Mouse (Mus musculus): Measurements from ENCODE around the gene Klhl18.

Gene Klhl18

DNA sequence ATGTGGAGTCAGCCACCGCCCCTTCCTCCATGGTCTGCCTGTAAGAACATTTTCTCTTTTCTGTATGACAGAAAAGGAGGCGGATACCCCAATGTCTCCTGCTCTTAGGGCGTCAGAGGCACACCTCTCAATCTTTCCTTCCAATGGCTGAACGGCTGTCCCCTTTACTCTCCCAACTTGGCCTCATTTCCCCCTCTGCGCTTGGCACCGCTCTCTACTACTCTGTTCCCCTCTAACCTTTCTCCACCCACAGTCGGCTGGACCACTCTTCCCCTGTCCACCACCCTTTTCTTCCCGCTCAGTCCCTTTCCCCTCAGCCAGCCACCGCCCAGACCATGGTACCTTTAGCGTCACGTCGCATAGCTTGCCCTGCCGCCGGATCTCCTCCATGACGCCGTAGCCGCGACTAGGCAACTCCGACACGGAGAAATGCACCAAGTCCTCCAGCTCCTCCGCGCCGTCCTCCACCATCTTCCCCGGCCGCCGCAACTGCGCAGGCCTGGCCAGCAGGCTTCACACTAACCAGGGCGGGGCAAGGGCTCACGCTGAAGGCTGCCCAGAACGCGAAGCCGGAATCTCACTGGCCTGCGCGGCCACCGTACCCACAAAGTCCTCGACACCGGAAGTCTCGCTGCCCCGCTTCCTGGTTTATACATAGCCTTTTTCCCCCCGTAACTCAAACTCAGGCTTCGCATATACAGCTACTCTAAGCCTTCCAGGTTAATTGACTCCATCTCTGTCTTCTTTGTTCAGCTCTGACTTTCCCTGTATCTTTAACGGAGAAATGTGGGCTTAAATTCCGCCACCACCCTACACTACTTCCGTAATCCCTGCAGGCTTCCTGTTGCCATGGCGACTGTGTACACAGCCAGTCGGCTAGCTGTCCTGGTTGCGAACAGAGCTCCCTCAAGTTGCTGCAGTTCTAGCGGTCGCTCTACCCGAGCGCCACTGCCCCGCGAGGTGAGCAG lies at the start of gene Klhl18, which contains the start of gene Kif9:
TSS of gene Klhl18 (minus strand) at position 571 of the 968 bp plus-strand sequence.
TSS of gene Kif9 (plus strand) at position 835 of the 968 bp plus-strand sequence.
- DNase-seq (ENCODE audit: low spot score) = peak; percentile 92

DNA sequence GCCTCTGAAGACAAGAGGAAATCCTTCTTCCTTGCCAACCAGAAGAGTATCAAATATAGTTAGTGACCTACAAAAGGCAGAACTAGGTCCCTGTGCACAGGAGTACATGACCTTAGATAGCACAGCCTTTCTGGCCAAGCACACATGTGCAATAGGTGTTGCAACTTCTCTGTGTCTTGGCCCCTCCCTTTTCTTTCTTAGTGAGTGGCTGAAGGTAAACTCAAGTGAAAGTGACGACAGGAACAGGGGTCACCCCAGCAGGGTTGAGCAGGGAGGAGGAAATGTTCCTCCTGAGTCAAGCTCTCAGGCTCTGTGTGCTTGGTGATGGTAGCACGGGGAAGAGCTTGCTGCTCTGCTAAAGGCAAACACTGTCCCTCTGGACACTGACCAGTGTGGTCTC lies 49.2 kb upstream of the Klhl18 start:
- DNase-seq (ENCODE audit: low spot score) = no peak

DNA sequence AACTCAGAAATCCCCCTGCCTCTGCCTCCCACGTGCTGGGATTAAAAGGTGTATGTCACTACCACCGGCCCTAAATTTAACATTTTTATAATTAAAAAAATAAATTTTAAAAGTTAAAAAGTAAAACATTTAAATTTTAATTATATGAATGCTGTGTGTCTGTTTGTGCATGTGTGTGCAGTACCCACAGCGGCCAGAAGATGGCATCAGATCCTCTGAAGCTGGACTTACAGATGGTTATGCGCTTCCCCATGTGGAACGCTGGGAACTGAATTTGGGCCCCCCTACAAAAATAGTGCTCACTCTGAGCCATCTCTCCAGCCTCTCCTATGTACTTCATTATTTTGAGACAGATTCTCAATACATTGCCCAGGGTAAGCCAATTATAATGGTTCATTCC lies 14.4 kb upstream of the Klhl18 start:
- DNase-seq (ENCODE audit: low spot score) = peak; percentile 11

DNA sequence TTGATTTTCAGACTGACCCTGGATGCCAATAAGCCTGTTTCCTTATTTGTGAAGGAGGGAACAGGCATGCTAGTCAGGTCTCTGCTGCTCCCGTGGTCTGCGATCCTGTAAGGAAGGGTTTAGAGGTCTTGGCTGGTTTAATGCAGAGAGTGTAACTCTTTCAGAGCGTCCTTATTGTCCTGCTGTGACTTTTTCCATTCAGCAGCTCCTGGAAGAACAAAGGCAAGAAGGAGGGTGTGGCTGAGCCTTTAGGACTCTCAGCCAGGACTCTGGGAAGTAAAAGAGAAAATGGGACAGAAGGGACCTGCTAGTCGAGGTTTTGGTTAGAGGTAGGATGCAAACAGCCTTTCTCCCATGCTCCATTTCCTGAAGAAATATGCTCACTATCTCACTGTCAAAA lies 12.3 kb upstream of the Klhl18 start:
- DNase-seq (ENCODE audit: low spot score) = no peak

DNA sequence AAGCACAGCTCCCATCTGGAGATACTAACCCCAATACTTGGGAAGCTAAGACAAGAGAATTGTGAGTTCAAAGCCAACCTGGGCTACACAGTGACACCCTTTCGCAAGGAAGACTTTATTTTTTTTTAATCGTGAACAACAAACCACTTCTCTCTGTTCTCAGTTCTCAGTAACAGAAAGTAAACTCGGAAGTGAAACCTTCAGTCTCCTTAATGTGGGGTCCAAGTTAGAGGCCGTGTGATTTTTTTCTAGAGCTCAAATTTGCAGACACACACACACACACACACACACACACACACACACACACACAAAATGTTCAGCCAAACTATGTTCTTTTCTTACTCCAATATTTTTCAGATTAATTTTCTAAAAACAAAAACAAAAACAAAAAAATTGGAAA lies 2.1 kb upstream of the Klhl18 start:
- no peak for DNase-seq (ENCODE audit: low spot score)

DNA sequence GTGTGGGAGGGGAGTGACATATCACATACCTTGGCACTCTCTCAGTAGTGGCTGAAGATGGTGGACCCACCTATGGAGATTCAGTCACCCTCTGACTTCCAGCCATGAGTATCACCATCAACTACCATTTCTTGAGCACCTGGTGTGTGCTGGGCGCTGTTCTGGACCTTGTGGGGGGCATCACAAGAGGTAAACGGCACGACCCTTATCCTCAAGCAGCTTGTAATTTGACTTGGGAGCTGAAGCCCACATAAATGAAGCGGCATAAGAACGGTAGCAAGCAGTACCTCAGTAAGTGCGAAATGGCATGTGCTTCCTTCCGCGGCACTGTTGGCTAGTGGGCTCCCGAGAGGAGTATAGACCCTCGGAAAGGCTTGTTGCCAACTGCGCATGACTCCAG lies 1.5 kb upstream of the Klhl18 start:
- no peak for DNase-seq (ENCODE audit: low spot score)

DNA sequence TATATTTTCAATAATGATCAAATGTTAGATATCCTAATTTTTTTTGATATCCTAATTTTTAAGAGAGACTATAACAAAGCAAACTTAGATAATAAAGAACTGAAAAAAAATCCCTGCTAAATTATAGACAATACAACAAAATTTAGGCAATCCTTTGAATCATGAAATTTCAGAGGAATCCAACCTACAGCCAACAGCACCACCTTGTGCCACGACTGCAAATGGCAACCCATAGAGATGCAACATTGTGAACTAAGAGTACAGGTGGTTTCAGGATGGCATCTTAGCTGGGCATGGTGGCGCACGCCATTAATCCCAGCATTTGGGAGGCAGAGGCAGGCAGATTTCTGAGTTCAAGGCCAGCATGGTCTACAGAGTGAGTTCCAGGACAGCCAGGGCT lies 10.3 kb downstream of the Klhl18 start:
- no peak for DNase-seq (ENCODE audit: low spot score)

DNA sequence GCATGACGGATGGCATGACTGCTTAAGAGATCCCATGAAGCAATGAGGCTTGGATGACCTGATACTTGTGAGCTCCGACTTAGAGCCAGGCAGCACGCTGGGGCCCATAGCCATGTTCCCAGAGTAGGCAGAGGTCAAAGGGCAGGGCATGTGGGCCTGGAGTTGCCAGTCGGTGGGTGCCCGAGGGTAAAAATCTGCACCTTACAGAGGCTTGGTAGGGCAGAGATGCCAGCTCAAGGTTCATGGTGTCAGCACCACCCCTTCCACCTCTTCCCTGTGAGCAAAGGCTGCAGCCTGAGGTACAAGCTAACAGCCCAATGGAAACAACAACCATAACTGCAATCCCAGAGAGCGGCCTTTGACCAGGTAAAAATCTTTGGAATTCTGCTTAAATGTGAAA lies 11.2 kb downstream of the Klhl18 start:
- DNase-seq (ENCODE audit: low spot score) = no peak

DNA sequence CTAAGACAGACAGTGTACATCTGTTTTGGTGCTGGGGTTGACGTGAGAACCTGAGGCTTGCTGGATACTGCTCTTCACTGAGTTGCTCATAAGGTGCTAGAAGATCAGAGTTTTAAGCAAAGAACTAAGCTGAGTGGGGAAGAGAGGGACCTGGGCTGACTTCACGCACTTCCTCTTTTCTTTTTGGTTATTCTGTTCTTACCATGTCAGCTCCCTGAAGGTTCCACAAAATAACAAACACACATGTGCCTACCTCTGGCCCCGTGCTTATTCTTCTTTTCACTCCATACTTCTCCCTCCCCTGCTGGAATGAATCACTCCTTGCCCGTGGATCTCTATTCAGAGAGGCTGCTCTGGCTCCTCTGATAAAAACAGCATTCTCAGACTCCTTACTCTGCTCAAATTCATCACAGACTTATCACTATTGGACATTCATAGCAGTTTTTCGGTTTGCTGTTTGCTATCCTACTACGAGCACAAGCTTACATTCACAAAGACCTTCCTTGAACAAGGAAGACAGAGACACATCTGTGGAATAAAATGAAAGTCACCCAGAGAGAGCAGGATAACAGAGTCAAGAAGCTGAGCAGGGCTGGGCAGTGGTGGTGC lies 12.4 kb downstream of the Klhl18 start:
- no peak for DNase-seq (ENCODE audit: low spot score)

DNA sequence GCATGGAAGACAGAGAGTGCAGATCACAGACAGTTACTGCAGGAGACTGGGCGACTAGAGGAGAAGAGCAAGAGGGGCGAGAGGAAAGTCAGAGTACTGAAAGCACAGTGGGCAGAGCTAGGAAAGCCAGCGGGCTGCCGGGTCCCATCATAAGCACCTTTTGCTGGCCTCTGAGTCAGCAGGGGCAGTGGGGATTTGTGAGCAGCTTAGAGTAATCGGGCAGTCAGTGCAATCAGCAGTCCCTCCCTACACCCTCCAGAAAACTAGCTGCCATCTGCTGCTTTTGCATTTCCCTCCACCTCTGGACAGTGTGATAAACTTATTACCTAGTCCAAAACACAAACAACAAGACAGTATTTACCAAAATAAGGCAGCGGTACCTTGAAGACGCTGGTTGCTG lies 14.2 kb downstream of the Klhl18 start:
- no peak for DNase-seq (ENCODE audit: low spot score)

DNA sequence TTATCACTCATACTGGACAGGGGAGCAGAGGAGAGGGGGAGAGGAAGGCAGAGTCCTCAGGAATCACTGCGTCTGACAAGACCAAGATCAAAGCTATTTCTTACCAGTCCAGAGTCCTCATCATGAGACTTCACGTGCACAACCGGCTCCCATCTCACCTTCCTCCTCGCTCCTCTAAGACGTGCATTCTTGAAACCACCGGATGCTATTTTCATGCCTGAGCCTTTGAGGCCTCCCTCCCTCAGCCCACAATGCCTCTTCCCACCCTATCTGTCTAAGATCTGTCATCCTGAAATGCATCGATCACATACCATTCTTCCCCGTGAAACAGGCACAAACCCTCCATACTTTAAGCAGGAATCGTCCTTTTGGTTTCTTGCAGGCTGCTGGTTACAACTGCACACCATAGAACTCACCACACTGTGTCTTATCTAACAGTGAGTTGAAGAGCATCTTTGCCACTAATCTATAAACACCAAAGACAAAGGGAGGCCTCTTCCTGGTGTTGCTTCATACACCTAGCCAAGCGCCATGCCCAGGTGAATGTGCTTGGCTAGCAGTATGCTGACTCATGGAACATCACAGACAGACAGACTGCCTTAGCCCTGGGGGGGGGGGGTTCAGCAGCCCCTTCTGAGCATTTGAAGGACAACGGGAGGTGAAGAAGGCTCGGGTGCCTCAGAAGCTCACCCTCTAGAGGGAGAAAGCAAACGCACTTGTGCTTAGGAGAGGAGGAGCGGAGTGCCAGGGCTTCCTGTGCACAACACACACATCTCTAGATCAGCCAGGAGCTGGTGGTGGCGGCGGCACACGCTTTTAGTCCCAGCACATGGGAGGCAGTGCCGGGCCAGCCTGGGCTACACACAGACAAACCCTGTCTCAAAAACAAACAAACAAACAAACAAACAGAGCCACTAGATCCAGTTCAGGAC lies 15.3 kb downstream of the Klhl18 start:
- DNase-seq (ENCODE audit: low spot score) = no peak

DNA sequence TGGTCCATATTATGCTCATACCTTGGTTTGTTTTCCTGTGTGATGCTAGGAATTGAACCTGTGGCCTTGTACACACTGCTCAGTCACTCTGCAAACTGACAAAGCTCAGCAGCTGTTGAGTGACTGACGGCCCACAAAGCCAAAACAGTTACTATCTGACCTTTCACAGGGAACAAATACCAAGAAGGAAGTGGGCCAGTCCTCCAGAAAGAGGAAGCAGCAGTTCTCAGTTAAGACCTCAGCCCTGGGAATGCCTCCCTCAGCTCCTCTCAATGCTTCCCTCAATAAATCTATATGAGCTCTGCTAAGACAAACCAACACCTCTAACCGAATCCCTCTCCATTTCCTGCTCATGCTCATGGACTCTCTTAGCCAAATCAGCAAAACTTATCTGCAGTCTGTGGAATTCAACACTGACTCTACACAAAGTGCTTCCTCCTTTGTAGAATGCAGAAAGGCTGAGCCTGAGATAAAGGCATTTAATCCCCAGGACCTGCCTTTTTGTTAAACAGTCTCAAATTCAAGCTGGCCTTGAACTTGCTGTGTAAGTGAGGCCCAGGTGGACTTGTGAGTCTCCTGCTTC lies 17.3 kb downstream of the Klhl18 start:
- no peak for DNase-seq (ENCODE audit: low spot score)

DNA sequence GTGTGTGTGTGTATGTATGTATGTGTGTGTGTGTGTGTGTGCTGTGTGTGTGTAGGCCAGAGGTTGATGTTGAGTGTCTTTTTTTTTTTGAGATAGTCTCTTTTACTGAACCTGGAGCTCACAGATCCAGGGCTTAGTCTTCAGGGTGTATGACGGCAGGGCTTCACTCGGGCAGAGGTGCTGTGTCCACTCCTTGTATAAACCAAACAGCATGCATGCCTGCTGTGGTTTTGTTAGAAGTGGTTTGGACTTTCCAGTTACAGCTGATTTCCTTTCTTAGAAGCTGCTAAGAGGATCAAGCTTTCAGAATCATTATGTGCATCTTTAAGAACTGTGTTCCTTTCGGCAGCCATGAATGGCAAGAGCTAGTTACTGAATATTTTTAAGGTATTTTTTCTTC lies 18.6 kb downstream of the Klhl18 start:
- no peak for DNase-seq (ENCODE audit: low spot score)

DNA sequence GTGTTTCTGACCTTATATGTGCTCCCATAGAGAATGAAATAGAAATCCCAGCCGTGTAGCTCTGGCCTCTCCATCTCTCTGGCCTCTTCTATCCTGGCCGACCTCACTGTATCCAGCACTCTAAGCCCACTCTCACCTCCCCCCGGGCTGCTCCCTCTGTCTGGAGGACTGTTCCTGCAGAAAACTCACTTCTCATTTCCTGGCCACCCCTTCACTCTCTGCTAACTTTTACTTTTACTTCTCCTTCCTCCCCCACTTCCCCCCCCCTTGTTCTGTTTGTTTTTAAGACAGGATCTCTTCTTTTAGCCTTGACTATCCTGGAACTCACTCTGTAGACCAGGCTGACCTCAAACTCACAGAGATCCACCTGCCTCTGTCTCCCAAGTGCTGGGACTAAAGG lies 24.0 kb downstream of the Klhl18 start:
- DNase-seq (ENCODE audit: low spot score) = no peak

DNA sequence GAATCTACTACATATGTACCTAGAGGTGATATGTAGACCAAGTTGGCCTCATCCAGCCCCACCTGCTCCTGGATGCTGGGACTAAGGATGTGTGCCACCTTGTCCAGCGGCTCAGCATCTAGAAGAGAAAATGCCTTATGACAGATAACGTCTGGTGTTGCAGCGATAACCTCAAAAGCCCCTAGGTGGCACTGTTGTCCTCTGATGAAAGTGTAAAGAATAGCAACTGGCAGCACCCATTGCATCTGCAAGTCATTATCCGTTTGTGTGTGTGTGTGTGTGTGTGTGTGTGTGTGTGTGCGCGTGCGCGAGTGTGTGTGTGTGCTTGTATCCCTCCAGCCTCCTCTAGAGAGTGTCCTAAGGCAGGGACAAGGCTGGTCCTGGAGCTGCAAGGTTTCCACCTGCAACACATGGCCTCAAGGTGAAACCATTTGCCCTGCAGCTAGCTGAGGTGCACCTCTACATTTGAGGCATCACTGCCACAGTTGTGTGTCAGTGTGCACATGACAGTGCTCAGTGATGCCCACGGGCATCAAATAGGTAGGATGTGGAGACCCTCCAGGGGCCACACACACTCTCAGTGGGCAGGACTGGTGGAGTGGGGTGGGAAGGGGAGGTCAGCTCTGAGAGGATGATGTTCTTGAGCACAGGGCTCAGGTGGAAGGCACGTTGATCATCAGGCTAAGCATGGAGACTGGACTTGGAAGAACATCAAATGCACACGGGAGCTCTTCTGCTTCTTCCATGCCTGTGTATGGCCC lies 27.5 kb downstream of the Klhl18 start:
- peak; percentile 81 for DNase-seq (ENCODE audit: low spot score)

DNA sequence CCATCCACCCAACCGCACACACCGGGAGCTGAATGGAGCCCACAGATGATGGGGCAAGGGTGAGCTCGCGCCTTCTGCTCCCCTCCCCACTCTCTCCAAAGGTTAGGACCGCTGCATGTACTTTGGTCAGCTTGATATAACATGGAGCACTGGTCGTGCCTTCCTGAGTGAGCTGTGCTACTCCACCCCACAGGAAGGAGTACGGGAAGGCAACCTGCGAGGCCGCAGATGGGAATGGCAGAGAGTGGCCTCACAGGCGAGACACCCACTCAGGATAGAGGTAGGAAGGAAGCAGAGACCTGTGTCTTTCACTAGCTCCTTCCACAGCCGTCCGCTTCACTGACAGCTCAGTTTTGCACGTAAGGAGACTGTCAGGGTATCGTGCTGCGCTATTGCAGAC lies 28.1 kb downstream of the Klhl18 start:
- no peak for DNase-seq (ENCODE audit: low spot score)

DNA sequence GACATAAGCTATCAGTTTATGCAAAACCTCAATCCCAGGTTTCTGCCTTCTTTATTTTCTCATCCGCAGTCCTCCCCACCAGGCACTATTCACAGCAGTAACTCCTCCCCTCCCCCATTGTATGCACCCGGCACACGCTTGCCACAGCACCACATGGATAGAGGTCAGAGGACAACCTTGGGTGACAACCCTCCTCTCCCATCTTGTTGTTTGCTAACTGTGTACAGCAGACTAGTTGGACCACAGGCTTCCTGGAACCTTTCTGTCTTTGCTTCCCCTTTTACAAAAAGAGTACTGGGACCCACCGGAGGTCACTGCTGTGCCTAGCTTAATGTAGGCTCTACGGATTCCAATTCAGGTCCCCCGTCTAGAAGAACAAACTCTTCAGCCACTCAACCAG lies 35.9 kb downstream of the Klhl18 start:
- no peak for DNase-seq (ENCODE audit: low spot score)

DNA sequence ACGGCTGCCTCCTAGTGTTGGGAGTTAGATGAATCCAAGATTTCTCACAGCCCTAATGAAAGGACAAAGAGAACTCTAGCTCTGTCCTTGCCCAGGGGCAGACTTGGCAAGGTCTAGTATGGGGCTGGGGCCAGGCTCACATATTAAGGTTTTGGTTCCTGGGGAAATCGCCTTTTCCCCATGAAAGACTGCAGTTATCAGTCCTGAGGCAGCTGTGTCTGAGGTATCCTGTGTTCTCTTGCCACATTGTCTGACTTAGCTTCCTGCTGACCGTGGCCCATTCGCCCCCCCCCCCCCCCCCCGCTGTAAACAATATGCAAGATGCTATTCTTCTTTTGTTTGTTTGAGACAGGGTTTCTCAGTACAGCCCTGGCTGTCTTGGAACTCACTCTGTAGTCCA lies 36.4 kb downstream of the Klhl18 start:
- no peak for DNase-seq (ENCODE audit: low spot score)

DNA sequence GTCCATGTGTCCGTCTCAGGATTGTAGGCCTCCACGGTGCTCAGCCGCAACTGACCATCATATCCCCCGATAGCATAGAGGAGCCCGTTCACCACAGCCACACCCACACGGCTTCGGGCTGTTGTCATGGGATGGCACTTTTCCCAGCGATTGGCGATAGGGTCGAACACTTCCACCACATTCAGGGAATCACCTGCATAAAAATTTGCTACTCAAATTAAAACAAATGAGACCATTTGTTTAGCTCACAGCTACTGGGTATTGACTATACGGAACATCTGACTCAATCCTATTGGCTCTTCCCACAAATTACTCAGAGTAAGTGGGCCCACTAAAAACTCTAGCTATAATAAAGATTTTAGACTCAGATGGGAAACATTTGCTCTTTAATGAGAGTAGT lies 40.5 kb downstream of the Klhl18 start:
- no peak for DNase-seq (ENCODE audit: low spot score)

DNA sequence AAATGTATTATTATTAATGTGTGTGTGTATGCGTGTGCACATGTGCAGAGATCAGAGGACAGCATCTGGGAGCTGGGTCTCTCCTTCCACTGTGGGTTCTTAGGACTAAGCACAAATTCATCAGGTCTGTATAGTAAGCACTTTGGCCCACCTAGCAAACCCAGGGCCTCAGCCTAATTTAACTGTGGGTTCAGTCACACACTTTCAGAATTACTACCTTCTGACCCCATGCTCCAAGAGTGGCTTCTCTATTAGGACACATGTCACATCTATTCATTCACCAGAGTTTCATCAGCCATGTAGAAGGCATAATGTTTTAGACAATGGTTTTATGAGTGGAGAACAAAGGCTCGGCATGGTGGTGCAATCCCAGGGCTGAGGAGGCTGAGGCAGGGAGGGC lies 43.4 kb downstream of the Klhl18 start:
- DNase-seq (ENCODE audit: low spot score) = no peak

DNA sequence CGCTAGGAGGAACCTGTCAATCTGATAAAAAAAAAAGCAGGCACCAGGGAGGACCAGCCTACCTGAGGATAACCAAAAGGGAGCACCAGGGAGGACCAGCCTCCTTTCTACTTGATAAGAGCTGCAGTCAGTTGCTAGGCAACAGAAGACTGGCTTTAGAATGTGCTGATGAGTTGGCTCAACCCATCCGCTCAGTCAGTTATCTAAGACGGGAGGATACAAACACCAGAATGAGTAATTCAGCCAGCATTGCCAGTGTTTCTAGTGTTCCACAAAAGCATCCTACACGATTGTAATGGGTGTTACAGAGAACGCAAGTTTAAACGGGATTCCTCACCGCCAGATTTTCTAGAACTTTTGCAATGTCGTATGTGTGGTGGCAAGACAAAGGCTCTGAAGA lies 45.3 kb downstream of the Klhl18 start:
- no peak for DNase-seq (ENCODE audit: low spot score)
